Mouse (Mus musculus) frontal cortex, adult (tissue): ENCODE data around the gene Anxa1.
A peak's percentile ranks its signal among the peaks of the same experiment; 100 is the strongest.

Experiments used
- ATAC-seq: cut with Nextera tagmentation; 2 replicates; pipeline ENCODE4 v1.9.2; 2017; ENCODE audit warnings: mild to moderate bottlenecking, moderate library complexity, mixed read lengths; ENCODE audit not compliant: low TSS enrichment

Anxa1 gene

DNA sequence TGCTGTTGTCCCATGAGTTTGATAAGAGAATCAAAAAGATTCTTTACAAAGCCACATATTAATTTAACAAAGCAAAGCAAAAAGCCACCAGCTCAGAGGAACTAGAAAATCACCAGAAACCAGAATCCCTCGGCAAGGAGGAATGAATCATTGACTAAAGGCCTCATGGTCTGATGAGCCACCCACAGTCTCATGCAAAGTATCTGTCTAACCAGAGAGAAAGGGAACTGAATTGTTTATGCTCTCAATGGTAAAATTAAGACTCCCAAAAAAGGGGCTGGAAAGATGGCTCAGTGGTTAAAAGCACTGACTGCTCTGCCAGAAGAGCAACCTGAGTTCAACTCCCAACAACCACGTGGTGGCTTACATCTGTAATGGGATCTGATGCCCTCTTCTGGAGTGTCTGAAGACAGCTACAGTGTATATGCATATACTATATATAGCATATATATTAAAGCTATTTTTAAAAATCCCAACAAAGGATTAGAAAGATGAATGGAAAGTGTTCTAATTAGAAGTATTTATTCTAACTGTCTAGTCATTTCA, 9.5 kb downstream of the Anxa1 start:
- ATAC-seq = no peak

DNA sequence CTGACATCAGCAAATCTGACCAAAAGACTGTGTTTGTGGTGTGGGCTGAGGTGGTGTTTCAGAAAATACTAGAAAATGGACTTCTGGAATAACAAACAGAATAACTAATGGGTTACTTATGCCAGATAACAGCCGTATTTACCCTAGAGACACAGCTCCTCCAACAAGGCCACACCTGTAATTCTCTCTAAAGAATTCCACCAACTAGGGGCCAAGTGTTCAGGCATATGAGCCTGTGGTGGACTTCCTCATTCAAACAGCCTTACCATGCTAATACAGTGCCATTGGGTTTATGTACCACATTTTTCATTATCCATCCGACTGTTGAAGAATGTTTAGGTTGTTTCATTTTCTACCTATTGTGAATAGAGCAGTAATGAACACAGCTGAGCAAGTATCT, 20.6 kb downstream of the Anxa1 start:
- no peak for ATAC-seq

DNA sequence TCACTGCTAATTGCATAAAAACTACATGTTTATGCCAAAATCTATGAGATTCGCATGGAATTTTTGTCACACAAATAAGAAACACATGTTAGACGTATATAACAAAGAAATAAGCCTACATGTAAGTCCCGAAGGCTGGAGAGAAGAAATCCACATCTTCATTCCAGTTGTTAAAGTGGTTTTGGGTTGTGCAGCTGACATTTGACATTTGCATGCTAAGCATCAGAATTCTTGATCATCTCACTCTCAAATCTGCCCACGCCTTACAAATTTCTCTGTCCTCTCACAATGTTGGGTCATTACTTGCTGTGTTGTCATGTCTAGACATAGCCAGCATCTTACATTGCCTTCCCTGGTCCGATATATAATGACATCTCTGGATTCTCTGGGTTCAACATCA, 24.2 kb downstream of the Anxa1 start:
- ATAC-seq = no peak

DNA sequence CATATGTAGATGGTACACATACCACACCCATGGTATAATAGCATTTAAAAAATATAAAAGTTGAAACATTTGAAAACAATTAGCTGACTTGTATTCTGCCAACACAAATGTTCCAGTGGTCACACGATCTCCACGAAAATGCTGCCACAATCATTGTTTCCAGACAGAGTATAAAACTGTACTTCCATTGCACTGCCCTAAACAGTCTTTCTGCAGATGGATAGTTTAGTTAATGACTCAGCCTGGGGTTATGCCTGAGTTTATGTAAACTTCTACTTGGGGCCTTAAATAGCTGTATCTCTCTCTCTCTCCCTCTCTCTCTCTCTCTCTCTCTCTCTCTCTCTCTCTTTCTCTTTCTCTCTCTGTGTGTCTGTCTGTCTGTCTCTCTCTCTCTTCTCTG, 24.7 kb downstream of the Anxa1 start:
- ATAC-seq = no peak

DNA sequence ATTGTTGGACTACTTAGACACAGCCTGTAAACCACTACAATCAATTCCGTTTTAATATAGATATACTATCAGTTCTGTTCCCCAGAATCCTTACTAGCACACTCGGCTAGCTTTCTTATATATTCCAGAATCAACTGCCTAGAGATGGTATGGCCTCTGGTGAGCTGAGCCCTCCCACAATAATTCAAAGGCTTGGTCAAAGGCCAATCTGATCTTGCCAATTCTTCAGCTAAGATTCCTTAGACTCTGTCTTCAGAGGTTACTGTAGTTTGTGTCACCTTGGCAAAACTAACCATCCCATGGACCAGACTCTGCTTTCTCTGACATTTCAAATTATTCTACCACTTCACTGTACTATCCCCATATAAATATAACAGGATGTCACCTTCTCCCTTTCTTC, 25.4 kb downstream of the Anxa1 start:
- no peak for ATAC-seq

DNA sequence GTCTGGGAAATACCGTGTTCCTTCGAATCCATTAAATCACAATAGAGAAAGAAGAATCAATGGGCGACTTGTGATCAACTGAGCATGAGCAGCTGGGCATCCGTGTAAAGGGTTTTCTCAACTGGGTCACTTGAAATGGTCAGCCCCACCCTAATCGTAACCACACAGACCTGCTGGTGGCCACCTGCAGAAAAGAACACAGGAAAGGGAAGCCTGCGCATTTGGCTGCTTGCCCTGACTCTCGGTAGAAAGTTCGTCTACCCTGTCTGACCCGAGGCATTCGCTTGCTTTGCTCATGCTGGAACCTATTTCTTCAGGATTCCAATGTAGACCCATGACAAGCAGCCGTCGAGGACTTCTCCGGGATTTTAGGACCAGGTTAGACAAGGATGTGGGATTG, 25.8 kb downstream of the Anxa1 start:
- ATAC-seq = no peak

DNA sequence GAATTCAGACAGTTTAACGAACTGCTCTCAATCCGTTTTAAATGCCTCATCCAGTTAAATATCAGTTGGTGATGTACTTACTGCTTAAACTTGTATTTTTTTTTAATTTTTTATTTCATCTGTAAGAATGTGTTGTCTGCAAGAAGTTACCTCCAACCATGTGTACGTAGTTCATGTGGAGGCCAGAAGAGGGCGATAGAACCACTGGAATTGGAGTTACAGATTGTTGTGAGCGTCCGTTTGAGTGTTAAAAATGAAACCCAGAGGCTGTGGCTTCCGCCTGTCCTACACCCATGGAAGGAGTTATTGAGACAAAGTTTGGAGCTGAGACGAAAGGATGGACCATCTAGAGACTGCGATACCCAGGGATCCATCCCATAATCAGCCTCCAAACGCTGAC, 27.5 kb downstream of the Anxa1 start:
- no peak for ATAC-seq

DNA sequence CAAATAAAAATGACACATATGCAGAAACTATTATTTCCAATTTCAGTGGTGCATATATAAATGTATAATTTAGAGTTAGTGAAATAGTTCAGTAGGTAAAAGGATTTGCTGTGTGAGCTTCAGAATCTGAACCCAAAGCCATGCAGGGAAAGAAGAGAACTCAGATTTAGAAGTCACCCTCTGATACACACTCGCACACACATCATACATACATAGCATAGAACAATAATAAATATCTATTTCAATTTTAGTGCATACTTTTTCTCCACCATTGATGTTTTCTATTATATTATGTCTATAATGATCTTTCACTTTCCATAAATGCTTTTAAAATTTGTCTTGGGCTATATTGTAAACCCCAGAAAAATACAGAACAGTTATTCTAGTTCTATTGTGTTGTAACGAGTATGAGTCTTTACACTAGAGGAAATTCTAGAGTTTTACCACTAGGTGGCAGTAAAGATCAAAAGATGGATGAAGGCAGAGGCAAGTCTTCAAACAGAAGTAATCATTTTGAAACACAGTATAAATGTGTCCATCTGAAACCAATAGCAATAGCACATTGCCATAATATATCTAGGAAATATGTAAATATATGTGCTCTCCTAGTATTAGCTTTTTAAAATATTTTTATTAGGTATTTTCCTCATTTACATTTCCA, 28.7 kb downstream of the Anxa1 start:
- peak; percentile 80 for ATAC-seq

DNA sequence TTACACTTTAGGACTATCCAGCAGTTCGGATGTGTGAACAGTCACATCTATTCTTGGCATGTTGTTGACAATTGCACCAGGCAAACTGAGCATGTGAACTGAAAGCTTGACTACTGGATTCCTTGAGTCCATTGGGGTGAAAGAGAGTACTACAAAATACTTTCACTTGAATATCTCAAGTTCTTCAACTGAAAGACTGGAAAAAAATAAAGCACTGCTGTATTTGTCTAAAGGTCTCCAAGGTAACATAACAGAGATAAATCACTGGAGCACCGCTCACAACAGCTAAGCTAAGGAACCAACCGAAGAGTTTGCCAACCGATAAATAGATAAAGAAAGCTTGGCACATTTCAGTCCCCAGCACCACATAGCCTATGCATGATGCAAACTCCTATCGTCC, 32.1 kb downstream of the Anxa1 start:
- ATAC-seq = no peak

DNA sequence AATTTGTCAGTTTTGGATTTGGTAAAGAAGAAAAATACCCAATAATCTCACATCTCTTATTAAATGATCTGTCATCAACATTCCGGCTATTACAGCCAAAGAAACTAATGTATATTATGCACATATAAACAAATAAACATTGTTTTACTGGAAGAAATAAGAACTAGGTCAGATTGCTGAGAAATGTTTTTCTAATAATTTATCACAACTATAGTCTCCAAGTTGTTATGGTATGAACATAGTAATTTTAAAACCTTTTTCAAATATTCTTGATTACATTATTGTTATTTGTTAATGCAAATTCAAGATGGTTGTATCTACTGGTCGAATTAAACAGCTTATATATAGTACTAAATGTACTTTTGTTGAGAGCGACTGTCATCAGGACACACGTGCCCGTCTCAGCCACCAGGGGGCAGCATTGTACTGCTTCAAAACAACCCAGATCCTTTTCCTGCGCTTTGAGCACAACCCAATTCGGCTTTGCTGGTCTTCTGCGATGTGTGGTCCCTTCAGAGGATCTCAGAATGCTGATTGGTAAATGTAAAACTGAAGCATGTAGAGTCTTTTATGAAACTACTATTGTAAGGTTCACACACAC, 45.3 kb downstream of the Anxa1 start:
- peak; percentile 70 for ATAC-seq

DNA sequence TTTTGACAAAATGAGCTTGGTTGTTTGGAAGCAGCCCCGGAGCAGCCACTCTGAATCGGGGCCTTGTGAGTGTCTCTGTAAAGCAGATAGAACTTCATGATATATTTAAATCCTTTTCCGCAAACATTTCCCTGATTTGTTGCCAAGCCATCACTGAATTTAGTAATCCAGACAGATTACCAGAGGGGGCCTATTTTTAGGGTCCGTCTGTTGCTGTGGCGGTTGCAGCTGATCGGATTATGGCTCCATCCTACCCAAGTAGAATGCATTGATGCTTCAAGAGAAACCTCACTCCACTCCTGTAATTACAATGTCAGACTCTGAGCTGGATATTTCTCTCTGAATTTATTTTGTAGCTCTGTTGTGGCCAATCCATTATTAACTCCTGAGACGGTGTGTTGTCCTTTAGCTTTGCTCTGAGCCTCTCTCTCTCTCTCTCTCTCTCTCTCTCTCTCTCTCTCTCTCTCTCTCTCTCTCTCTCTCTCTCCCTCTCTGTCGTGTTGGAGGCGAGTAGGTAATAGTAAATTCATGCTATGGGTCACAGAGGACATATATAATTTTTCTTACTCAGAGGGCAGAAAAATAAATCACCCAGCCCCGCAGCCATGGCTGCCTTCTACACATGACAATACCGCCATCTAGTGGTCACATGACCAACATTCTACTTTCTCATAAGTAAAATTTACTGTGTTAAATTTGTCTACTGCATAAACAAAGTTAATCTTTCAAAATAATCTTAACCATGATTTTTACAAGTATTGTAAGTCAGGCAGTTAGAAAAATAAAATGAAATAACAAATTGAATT, 46.0 kb downstream of the Anxa1 start:
- peak; percentile 86 for ATAC-seq

DNA sequence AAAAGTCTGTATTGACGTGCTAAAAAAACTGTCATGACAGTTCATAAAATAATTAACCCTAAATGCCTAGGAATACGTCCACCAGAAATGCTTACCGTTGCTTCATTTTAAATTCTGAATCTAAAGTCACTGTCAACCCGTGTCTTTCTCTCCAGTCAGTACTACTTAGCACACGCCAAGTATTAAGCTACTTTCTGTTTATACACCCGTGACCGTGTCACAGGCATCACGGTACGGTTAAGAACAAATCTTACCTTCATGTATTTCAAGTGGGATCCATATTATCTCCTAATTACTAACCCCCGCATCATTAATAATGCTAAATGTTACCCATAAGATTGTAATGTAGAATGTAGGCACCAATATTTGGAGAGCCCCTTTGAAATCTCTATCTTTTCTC, 46.7 kb downstream of the Anxa1 start:
- ATAC-seq = no peak; the same call in 1 of the 2 replicates
